Mouse (Mus musculus): Measurements from ENCODE around the gene Lypd6b. TPM values are rescaled to one million over a fixed set of nuclear protein-coding genes. Genes with fewer than 3 reads are reported as not detected.

Gene Lypd6b
- polyA plus RNA-seq, 1 experiment: not detected

- TF ChIP-seq CTCF (IDR thresholded peaks at IDR 0.05; ENCODE audit: borderline replicate concordance, insufficient read depth, low read length) (no peak), POLR2A (IDR thresholded peaks at IDR 0.05; ENCODE audit: low read depth, low read length) (no peak)
- H3K4me3 ChIP-seq (ENCODE audit: insufficient read depth, low read length): no peak overlapping the region
- H3K27ac ChIP-seq (ENCODE audit: insufficient read depth, low read length): no peak overlapping the region
- peaks cover 4% of the 10 kb centered on the region; the same call in 1 of the 2 replicates for H3K4me1 ChIP-seq (ENCODE audit: control insufficient read depth, insufficient read depth, low read length)
These were observed 93.5 kb downstream of the Lypd6b start for GRCm38 (mm10) chr2:49881002-49881401.

- Histone ChIP-seq H3K4me1 (ENCODE audit: control insufficient read depth, insufficient read depth, low read length) (peaks cover 4% of the 10 kb centered on the region; the same call in 1 of the 2 replicates), H3K27ac (ENCODE audit: insufficient read depth, low read length) (no peak overlapping the region), H3K4me3 (ENCODE audit: insufficient read depth, low read length) (no peak overlapping the region)
- no peak for TF ChIP-seq CTCF (IDR thresholded peaks at IDR 0.05; ENCODE audit: borderline replicate concordance, insufficient read depth, low read length)
- TF ChIP-seq POLR2A (IDR thresholded peaks at IDR 0.05; ENCODE audit: low read depth, low read length): no peak
These were observed 95.0 kb downstream of the Lypd6b start for GRCm38 (mm10) chr2:49882461-49882860.

DNA sequence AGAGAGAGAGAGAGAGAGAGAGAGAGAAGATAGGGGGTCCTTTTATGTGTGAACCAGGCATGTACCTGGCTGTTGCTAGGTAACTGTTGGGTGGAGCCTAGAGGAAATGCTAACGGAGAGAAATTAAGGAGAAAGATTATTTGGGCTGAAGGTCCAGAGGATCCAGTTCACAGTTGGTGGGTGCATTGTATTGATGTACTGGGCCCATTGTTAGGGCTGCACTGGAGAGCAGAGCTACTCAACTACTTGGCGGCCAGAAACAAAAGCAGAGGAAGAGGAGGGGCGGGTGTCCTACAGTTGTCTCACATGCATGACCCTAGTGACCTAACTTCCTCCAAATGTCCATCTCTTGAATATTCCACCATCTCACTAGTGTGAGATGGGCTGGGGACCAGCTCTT is 96.5 kb downstream of the Lypd6b start:
- H3K4me3 ChIP-seq (ENCODE audit: insufficient read depth, low read length): no peak overlapping the region
- no peak for TF ChIP-seq POLR2A (IDR thresholded peaks at IDR 0.05; ENCODE audit: low read depth, low read length)
- TF ChIP-seq CTCF (IDR thresholded peaks at IDR 0.05; ENCODE audit: borderline replicate concordance, insufficient read depth, low read length): no peak
- no peak overlapping the region for H3K27ac ChIP-seq (ENCODE audit: insufficient read depth, low read length)
- H3K4me1 ChIP-seq (ENCODE audit: control insufficient read depth, insufficient read depth, low read length): peaks cover 4% of the 10 kb centered on the region; the same call in 1 of the 2 replicates

DNA sequence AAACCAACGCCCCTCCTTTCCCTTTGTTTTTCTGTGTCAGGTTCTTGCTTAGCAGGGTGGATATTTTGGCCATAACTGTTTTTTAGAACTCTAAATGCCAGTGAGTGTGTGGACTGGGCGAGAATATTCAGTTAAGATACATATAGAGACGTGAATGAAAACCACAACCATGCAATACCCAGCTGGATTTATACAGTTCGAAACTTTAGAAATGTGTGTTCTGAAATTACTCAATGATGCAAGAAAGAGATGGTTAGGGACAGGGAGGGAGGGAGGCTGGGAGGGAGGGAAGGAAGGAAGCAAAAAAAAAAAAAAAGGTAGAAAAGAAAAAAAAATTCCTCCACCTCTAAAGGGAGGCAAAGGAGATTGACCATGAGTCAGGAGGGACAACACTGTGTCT is 98.7 kb downstream of the Lypd6b start:
- H3K4me3 ChIP-seq (ENCODE audit: insufficient read depth, low read length): no peak overlapping the region
- TF ChIP-seq CTCF (IDR thresholded peaks at IDR 0.05; ENCODE audit: borderline replicate concordance, insufficient read depth, low read length) (no peak), POLR2A (IDR thresholded peaks at IDR 0.05; ENCODE audit: low read depth, low read length) (no peak)
- H3K27ac ChIP-seq (ENCODE audit: insufficient read depth, low read length): no peak overlapping the region
- peaks cover 4% of the 10 kb centered on the region; the same call in 1 of the 2 replicates for H3K4me1 ChIP-seq (ENCODE audit: control insufficient read depth, insufficient read depth, low read length)

DNA sequence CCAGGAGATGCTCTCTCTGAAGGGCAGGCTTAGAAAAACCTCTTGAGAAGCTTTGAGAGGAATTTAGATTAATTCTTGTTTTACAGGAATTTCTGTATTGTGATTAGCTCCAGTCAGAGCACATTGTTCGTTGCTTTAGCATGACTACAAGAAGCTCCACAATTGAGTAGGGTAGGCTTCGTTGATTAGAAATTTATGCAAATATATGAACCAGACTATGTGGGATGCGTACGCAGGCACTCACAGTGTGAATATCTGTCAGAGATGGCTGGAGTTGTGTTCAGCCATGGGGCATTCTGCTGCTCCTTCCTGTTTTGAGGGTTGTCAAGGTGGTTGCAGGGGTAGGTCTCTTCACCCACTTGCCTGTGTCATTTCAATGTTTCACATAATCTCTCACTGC is 100.9 kb downstream of the Lypd6b start:
- H3K4me1 ChIP-seq (ENCODE audit: control insufficient read depth, insufficient read depth, low read length): 0 out of 2 replicates have a peak, but pooled peaks cover 1% of the 10 kb centered on the region
- no peak overlapping the region for H3K4me3 ChIP-seq (ENCODE audit: insufficient read depth, low read length)
- TF ChIP-seq POLR2A (IDR thresholded peaks at IDR 0.05; ENCODE audit: low read depth, low read length) (no peak), CTCF (IDR thresholded peaks at IDR 0.05; ENCODE audit: borderline replicate concordance, insufficient read depth, low read length) (no peak)
- no peak overlapping the region for H3K27ac ChIP-seq (ENCODE audit: insufficient read depth, low read length)

DNA sequence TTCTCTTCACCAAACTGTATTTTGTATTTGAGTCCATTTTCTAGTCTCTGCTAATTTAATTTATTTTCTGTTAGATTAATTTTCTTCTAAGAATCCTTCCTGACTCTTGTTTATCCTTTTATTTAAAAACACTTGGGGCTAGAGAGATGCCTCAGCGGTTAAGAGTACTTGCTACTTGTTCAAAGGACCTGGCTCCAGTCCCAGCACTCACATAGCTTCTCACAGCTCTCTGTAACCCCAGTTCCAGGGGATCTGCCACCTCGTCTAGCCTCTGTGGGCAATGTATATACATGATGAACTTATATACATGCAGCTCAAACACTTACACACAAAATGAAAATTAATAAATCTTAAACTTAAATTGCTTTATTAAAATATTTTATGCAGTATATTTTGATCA is 103.2 kb downstream of the Lypd6b start:
- no peak for TF ChIP-seq POLR2A (IDR thresholded peaks at IDR 0.05; ENCODE audit: low read depth, low read length)
- H3K27ac ChIP-seq (ENCODE audit: insufficient read depth, low read length): no peak overlapping the region

GRCm38 (mm10) chr2:49909838-49910407 is 122.4 kb downstream of the Lypd6b start:
- no peak overlapping the region for H3K4me3 ChIP-seq (ENCODE audit: insufficient read depth, low read length)
- no peak for TF ChIP-seq POLR2A (IDR thresholded peaks at IDR 0.05; ENCODE audit: low read depth, low read length)
- no peak for TF ChIP-seq CTCF (IDR thresholded peaks at IDR 0.05; ENCODE audit: borderline replicate concordance, insufficient read depth, low read length)
- no peaks in the 10 kb centered on the region for H3K4me1 ChIP-seq (ENCODE audit: control insufficient read depth, insufficient read depth, low read length)
- H3K27ac ChIP-seq (ENCODE audit: insufficient read depth, low read length): no peak overlapping the region

More for the DNA sequence above, 103.2 kb downstream of the Lypd6b start:
- no peak overlapping the region for H3K4me3 ChIP-seq (ENCODE audit: insufficient read depth, low read length)
- H3K4me1 ChIP-seq (ENCODE audit: control insufficient read depth, insufficient read depth, low read length): no peaks in the 10 kb centered on the region

DNA sequence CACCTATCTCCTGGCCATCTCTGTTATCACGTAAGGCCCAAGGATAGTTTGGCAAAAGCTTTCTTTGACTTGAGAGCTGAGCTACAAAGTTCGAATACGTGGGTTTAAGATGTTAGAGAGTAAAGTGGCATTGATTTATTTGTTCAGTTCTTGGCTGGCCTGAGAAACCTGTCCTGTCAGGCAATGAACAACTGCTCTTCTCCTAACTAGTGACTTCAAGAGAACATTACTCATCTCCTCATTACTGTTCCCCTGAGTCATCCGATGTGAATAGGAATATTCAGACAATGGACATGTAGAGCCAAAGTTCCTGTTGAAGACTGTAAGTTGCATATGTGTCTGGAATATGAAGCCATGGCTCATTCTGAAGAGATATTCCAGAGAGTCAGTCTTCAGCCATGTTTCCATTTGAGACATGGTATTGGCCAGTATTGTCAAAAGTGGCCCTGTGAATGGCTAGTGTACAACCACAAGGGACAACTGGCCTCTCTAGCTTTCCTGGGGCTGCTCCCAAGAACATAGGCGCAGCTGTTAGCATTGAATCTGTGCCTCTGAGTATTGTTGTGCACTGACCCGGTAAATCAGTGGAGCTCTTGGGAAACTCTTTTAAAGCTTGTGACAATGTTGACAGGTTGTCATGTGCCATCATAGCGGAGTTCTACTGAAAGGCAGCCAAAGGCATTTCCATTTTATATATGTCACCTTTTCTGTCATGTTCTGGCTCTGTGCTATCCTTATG is 124.0 kb downstream of the Lypd6b start:
- no peak overlapping the region for H3K27ac ChIP-seq (ENCODE audit: insufficient read depth, low read length)
- TF ChIP-seq POLR2A (IDR thresholded peaks at IDR 0.05; ENCODE audit: low read depth, low read length) (no peak), CTCF (IDR thresholded peaks at IDR 0.05; ENCODE audit: borderline replicate concordance, insufficient read depth, low read length) (no peak)

DNA sequence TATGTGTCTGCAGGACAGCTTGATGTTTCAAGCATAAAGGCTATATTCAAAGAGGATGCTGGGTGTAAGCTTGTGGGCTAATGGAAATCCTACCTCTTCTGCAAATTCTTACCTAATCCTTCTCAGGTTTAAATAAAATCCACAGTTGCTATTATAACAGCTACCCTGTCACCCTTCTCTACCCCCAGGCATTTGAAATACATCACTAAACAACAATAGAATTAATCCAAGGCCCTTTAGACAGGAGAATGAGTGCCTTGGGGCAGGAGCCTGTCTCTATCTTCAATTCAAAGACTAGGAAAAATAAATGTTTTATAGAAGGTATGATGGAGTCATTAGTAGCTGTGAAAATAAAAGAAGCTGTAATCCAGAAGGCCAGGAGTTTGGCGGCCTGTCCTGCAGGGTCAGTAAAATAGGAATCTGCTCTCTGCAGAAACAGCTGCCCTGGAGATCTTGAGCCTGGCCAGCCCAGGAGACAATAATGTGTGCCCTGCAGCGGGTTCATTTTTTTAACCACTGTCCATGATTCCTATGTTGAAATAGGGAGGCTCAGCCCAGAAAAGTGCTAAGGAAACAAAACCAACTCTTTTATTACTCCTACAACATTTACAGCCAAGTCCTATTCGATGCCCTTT is 124.9 kb downstream of the Lypd6b start:
- no peak overlapping the region for H3K4me3 ChIP-seq (ENCODE audit: insufficient read depth, low read length)
- no peak overlapping the region for H3K27ac ChIP-seq (ENCODE audit: insufficient read depth, low read length)
- TF ChIP-seq POLR2A (IDR thresholded peaks at IDR 0.05; ENCODE audit: low read depth, low read length) (no peak), CTCF (IDR thresholded peaks at IDR 0.05; ENCODE audit: borderline replicate concordance, insufficient read depth, low read length) (no peak)
- no peaks in the 10 kb centered on the region for H3K4me1 ChIP-seq (ENCODE audit: control insufficient read depth, insufficient read depth, low read length)

More for the DNA sequence above, 124.0 kb downstream of the Lypd6b start:
- H3K4me3 ChIP-seq (ENCODE audit: insufficient read depth, low read length): no peak overlapping the region
- H3K4me1 ChIP-seq (ENCODE audit: control insufficient read depth, insufficient read depth, low read length): no peaks in the 10 kb centered on the region

GRCm38 (mm10) chr2:49917489-49917888 is 130.0 kb downstream of the Lypd6b start:
- Histone ChIP-seq H3K4me1 (ENCODE audit: control insufficient read depth, insufficient read depth, low read length) (no peaks in the 10 kb centered on the region), H3K27ac (ENCODE audit: insufficient read depth, low read length) (no peak overlapping the region), H3K4me3 (ENCODE audit: insufficient read depth, low read length) (no peak overlapping the region)
- no peak for TF ChIP-seq CTCF (IDR thresholded peaks at IDR 0.05; ENCODE audit: borderline replicate concordance, insufficient read depth, low read length)
